Mouse (Mus musculus): ENCODE measurements around the gene Pax3.

Gene Pax3

DNA sequence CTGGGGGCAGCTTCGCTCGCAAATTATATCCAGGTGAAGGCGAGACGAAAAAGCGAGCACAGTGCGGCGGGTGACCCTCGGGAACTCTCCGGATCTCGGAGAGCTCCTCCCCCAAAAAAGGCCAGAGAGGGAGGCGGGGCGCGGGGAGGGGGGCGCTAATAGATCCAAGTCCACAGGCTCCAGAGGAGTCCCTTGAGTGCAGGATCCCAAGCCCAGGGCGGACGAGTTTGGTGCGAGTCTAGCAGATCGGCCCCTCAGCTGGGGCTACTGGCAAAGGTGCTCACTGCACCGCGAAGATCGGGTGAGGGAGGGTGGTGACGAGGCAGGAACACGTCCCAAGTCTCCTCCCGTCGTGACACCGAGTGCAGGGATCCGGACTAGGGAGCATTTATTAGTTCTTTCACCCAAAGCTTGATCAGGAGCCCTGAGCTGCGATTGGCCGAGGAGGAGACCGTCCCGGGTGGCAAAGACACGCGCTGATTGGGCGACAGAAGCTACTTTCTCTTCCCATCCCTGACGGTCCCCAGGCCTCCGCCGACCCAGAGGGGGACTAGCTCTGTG, at the start of gene Pax3:
Gene Pax3 (minus strand): TSS at position 384 of the 561 bp plus-strand sequence.
- peak; percentile 44 for DNase-seq (ENCODE audit: low spot score)

DNA sequence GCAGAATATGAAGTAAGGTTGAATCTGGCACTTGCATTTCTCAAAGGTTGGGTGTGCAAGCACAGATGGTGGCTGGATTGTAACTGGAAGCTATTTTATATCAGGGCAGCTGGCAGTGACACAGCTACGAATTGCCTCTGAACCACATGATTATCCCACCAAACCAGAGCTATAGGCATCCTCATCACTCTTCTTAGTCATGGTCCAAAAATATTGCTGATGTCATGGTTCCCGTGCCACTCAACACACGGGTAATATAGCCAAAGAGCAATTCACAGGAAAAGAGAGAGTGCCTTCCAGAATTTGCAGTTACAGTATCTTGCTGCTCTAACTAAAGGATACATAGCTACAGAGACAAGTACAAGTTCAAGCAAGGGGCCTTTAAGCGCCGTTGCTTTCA, 37.4 kb upstream of the Pax3 start:
- DNase-seq (ENCODE audit: low spot score): no peak

DNA sequence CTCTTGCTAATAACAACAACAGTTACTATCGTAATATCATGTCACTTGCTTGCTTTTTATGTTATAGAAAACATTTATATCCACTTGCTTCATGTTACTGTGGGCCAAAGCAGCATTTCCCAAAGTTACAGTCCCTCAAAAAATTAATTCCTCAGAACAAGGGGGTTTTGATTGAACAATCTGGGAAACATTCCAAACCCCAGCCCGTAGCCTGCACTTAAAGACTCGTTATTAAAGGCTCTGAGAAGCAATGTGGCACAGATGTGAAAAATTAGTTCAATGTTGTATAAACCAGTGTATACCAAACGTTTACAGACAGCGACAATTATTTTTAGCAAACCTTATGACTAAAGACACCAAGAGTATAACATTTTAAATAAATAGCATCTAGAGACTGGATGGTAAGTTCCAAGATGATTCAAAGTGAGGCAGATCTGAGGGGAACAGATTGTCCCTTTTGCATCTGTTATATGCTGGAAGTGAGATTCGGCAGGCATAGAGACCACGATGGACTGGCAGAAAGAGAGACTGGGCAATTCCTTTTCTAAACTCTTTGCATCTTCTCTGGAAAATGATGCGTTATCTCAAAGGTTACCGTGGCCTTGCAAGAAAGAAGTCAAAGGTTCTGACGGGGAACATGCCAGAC, 35.1 kb upstream of the Pax3 start:
- no peak for DNase-seq (ENCODE audit: low spot score)

DNA sequence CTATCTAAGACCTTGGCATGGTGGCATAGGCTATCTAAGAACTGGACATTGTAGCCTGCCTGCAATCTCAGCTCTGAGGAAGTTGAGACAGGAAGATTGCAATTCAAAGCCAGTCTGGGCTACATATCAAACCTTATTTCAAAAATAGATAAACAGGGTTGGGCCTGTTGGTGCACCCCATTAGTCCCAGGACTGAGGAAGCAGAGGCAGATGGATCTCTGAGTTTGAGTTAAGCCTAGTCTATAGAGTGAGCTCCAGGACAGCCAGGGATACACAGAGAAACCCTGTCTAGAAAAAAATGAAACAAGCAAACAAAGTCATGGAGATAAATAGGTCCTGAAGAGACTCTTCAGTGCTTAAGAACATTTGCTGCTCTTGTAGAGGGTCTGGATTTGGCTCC, 32.9 kb upstream of the Pax3 start:
- DNase-seq (ENCODE audit: low spot score): no peak

DNA sequence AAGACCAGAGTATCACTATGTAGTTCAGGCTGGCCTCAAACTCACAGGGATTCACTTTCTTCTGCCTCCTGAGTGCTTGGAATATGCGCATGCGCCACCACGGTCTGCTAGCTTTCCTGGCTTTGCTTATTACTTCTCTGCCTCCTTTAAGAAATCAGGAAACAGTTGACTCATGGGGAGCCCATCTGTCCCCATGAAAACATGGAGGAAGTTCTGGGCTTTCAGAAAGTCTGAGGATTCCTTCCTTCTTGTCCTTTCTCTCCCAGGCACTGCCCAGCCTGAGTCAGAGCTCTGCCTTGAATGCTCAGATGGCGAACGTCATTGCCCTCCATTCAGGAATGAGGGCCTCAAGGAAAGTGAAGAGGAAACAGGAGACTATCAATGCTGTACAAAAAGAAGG, 31.8 kb upstream of the Pax3 start:
- no peak for DNase-seq (ENCODE audit: low spot score)

DNA sequence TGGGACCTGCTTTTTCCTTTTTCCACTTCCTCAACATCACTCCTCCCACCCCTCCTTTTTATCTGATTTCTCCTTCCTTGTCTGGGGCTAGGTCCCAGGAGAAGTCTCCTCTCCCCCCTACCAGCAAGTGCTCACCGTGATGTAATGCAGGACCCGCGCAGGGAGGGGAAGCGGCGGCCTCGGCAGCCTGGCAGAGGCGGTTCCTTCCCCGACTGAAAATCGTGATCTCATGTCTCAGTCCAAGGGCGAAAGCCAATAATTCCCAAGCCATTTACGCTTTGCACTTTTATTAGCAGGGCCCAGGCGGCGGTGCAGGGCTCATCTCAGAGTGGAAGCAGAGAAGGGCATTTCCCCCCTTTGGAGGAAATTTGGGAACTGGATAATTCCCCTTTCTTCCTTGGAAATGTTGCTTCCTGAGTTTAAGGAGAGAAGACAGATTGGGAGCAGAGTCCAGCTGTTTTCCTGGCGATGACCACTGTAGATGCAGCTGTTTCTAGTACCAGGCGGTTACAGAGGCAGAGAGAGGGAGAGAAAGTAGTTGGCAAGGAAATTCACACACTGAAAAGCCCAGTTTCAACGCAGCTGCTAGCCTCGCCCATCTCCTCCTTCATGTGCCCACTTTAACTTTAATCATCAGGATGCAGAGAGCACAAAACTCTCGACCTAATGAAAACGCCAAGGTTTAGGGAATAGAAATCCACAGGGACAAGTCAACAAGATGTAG, 21.3 kb upstream of the Pax3 start:
- DNase-seq (ENCODE audit: low spot score): peak; percentile 59

DNA sequence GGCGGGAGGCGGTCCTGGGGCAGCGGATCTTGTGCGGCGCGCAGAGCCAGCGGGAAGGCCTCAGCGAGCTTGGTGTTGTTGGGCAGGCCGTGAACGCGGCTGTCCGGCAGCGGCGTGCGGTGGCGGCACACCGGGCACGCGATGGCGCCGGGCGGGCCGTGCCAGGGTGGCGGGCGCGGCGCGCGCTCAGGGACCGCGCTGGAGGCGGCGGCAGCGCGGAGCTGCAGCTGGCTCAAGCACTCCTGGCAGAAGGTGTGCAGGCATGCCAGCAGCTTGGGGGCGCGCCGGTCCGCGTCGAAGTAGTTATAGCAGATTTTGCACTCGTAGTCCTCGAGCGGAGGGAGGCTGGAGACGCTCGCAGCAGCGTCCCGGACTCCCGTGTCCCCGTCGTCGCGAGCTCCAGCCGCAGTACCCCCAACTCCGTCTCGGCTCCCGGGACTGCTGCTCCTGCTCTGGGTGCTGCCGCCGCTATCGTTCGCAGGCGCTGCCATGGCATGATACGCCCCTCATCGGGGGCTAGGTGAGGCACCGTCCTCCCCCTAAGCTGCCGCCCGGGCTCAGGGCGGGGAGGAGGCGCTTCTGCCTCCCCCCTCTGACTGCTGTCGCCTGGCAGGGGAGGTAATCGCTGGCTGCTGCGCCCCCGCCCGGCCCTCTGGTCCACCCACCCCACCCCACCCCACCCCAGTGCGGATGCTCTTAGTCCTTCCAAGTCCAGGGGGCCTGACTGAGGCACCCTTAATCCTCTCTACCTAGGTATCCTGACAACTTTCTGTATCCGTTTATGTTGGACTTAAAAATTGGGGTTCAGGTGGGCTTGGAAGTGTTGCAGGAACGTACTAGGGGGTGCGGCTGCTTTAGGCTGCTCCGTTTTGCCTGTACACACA, 20.5 kb upstream of the Pax3 start:
- peak; percentile 43 for DNase-seq (ENCODE audit: low spot score)

DNA sequence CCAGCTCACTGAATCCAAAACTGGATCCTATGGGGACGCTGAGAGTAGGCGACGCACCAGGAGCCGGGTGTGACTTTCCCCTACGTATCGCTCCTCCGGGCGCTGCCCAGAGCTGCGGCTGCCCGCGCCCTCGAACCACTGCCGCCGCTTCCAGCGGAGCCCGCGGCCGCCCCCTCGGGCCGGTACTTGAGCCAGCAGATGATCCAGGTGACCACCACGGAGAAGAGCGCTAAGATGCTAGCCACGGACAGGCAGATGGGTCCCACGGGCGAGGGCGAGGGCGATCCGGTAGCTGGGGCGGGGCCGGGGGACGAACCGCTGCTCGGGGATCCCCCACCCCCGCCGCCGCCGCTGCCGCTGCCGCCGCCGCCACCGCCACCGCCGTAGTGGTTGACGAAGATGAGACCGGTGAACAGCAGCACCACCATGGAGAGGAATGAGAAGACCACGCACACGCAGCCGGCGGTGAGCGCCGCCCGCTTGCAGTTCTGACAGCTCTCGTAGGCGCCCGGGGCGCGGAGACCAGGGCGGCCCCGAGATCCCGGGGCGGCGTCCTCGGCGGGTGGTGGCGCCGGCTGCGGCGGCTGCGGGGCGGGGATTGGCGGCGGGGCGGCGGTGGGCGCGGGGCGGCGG, 19.7 kb upstream of the Pax3 start:
- DNase-seq (ENCODE audit: low spot score): peak; percentile 52

DNA sequence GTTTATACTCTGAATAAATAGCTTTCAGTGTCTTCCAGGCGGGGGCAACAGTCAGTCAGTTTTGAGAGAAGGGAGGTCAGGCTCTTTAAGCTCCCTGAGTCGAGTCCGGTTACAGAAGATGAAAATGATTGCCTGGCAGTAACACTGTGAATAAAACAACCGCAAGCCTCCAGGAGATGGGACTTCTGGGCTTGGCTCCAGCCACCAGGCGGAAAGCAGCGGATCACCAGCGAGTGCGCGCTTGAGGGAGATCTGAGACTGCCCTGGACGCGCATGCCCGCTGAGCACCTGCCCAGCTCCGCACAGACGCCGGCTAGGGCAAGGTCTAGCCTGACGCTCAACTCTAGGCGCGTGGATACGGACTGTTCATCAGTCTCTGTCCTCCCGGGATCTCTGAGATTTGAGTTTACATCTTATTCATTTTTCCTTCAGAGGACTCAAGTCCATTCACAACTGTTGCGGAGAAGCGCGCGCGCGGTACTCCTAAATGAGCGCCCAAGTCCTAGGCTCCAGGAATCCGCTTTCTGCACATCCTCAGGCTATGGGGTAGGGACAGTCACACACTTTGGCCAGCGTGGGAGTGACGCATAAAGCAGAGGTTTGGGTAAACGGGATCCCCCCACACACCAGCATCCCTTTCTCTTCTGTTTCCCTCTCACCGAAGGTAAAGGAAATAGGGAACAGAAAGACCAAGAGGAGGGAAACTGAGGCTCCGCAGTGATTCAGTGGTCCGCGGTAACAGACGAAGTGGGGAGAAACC, 19.0 kb upstream of the Pax3 start:
- DNase-seq (ENCODE audit: low spot score): peak; percentile 67

DNA sequence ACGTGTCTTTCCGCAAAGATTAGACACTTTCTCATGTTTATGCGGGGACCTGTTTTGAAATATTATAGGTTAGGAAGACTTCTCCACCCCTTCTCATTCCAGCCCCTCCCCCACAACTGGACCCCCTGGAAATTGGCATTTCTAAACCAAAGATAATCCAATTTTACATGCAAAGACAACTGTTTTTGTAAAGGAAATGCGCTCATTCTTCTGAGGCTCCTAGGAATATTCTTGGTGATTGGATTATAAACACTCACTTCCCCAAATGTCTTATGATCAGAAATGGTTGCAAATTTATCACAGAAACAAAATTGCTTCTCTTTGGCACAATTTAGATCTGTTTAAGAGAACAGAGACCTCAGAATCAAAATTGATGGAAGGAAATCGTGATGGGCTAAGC, 14.1 kb upstream of the Pax3 start:
- DNase-seq (ENCODE audit: low spot score): peak; percentile 35

DNA sequence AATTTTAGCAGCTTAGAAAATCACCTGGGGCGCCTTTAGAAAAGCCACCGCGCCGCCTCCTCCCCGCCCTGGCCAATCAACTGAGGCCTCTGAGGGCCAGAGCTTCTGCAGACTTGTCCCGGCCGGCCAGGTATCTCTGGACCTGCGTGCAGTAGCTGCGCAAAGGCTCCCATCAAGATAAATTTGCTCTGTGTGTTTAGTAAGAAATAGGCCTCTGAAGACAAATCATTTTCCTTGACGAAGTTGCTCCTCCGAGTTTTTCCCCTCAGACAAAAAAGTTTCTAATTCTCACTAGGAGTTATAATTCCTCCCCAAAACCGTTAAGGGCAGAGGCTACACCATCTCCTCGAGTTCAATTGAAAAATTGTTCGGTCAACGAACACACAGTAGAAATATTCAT, 13.6 kb upstream of the Pax3 start:
- DNase-seq (ENCODE audit: low spot score): peak; percentile 35

DNA sequence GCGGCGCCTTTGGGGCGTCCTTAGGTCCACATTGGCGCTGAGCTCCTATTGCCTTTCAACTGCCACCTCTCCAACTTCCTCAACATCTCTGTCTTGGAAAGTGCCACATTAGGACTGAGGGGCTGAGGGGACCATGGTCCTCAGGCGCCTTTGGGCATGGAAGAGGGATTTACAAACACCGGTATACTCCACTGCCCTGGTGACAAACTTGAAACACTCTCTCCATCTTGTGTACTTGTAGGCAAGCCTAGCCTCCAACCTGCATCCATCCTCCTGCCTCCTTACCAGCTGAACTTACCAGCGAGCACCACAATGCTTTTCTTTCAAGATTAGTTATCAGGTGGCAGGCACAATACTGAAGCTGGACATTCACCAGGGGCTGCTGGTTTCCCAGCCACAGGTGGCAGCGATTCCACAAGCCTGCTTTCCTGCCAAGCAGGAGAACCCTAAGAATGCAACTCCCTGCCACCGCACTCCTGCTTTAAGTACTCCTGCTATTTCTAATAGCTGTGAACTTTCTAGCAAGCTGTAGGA, 11.4 kb upstream of the Pax3 start:
- DNase-seq (ENCODE audit: low spot score): no peak

DNA sequence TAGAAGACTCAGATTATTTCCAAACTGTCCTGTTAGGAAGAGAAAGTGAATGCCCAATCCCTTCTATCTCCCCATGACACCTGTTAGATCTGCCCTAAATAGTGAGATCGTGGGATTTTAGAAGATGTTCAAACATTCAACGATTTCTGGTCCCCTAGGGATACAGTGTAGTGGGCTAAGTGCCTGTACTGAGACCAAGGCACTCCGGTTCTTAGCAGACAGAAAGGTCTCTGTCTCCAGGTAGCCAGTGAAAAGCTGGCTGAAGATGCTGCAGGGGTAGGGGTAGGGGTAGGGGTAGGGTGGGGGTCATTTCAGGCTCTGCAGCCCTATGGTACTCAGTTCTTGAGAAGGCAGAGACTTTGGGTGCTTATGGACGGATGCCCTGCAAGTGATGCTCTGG, 7.4 kb upstream of the Pax3 start:
- DNase-seq (ENCODE audit: low spot score): peak; percentile 17

DNA sequence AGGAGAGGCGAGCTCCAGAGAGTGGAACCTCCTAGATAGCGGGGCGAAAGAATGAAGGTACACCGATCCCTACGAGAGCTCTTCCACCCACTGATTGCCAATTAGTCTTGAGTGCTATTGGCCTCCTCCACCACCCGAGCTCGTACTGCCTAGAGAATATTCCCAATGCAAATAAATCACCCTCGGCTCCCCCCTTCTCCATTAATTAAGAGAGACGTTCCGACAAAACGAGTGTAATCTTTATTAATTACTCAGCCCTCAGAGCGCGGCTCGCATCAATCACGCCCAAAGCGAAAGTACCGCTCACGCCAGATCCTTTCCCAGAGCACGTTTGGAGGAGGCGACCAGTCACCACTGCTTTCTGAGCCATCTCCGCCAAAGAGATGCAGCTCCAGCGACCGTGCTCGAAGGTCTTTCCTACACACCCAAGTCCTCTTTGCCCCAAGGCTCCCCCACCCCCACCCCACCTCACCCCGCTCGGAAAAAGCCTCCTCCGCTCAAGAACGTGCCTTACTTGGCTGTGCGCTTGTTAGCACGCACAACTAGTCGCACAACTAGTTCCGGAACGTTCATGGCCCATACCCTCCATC, 6.8 kb upstream of the Pax3 start:
- peak; percentile 54 for DNase-seq (ENCODE audit: low spot score)

DNA sequence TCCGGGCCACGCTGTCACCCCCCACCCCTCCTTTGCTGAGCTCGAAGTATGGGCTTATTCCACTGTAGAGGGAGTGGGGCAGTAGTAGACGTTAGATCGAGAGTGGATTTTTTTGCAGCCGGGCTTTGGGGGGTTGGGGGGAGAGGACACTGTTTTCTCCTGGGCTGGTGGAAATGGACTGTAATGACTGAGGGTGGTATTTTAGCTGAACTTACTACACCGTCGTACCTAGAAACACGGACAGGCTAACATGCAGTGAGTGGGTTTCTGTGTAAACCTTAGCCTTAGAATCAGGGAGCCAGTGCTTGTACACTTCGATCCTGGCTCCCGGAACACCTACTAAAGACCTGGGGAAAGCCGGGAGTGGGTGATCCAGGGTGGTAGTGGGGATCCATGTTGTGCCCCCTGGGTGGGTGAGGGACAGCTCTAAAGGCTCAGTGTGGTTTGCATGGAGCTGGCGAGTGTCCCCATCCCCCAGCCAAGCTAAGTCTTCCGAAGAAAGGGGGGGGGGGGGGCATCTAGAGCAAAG, 6.2 kb upstream of the Pax3 start:
- peak; percentile 43 for DNase-seq (ENCODE audit: low spot score)

DNA sequence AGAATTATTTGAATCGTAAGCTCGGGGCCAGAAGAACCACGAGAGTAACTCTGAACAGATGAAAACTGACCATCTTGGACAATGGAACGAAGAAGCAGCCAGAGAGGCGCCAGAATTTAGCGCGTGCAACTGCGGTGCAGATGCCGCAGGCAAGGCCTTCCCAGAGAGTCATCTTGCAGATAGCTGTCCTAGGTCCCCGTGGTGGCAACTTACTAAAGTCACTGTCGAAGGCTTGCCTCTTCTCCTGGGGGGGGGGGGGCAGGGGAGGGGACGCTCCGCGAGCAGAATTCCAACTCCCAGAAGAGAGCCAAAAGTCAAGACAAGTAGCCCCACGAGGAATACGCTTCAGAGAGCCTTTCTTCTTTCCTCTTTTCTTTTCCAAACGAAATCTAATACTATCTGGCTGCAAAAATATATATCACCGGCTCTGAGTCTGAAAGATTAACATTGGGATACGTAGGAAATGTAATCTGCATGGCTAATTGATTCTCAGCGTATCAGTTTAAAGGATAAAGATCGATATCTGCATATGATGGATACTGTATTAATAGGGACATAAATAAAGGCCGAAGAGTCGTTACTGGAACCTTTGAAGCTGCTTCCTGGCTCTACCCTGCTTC, 5.6 kb upstream of the Pax3 start:
- peak; percentile 41 for DNase-seq (ENCODE audit: low spot score)

DNA sequence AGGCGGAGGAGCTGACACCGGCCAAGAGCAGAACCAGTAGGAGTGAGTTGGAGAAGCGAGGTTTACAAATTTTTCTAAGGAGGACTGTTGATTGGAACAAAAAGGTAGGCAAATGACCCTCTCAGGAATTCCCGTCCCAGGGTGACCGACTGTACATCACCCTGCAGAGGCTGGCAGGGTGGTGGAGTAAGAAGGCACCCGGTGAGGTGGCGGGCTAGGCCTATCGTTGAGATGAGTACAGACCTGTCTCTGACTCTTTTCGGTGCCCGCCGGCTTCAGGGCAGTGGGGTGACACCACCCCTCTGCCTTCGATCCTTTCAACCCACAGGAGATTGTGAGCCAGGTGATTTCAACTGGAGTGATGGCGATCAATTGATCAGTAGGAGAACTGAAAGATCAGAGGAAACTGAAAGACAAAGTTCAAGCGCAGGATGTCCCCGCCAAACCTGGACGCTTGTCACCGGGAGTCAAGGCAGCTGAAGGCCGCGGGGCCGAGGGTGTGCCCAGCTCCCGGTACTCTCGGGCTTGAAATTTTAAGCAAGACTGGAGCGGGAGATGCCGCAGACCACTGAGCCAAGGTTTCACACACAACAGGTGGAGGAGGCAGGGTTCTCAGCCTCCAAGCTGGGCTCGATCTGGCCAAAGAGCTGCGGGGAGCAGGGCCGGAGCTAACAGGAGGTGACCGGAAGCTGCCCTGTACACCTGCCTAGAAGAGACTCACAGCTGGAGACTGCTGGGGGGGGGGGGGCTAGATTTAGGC, 4.5 kb upstream of the Pax3 start:
- DNase-seq (ENCODE audit: low spot score): peak; percentile 41

DNA sequence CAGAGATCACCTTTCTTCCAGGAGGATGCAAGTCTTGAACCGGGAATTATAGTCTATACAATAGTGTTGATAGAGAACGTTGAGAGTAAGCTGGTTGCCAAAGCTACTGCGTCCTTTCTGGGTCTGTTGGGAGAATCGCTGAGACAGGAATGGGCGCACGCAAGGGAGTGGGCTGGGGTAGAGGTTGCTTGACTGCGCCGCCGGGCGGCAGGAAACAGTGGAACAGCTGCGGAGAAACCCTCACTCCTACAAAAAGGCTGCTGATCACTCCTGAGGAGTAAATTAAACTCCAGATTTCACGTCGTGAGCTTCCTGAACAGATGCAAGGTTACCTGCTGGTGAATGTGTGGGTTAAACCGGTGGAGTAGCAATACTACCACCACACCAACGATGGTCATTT, 3.3 kb upstream of the Pax3 start:
- peak; percentile 51 for DNase-seq (ENCODE audit: low spot score)

DNA sequence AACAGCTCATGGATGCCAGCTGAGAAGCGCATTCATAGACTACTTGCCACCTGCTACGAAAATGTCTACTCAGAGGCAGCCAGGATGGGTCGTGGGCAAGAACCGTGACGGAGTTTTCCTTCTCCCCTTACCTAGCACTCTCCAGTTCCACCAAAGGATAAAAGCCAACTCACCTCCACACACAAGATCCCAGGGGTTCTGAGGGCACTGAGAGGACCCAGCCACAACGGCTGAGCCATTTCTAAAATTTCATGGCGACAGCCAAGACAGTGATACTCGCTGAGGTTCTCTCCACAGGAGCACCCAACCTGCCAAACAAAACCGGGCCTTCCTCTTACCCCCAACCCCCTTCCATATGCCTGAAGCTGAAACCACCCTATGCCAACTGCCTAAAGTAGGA, 2.3 kb upstream of the Pax3 start:
- peak; percentile 20 for DNase-seq (ENCODE audit: low spot score)
